Comparison of ENCODE assay signal across 8 mouse cellular contexts in the genomic region with DNA sequence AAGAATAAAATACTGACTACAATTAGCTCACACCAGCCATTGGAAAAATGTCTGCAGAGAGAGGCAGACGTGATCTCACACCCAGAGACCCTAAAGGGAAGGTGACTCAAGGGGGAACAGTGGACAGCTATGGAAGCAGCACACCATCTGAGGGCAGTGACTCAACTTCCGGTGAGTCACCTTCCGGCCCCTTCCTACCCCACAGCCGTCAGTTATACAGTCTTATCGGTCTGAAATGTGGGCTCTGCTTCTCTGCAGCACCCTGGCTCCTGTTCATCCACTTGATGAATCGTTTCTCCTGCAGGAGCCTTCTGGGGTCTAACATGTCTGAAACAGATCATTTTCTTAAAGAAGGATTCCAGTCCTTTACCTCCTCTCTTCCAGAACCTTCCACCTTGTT.
A peak's percentile ranks its signal among the peaks of the same experiment; 100 is the strongest.
DNase-seq lines count a peak whose midpoint lies in the region.
"Had no signal": no experiment of that assay in that cellular context is flagged by ENCODE, and none has a peak within 500 bp of the region (broad histone marks: within the 10 kb centered on the region; RNA-seq: fewer than 3 reads in every experiment).

No protein-coding gene starts in this region.

- DNase-seq in urinary bladder, postnatal 14 days (ENCODE audit: low spot score) = peak; percentile 26
- no peak for DNase-seq in urinary bladder, postnatal 25 days (ENCODE audit: low spot score)
- peak; percentile 27 for DNase-seq in fibroblast of lung, adult 2 months (ENCODE audit: low read depth)
- DNase-seq in induced T-regulatory cell, adult 2 months (ENCODE audit: low read depth) = peak; percentile 68
- no peak for DNase-seq in kidney, postnatal 25 days
- DNase-seq in right cerebral cortex, postnatal 14 days = no peak
- no peak for DNase-seq in left cerebral cortex, adult 18-20 months (ENCODE audit: low spot score in 2 of 2)
- DNase-seq: retina, postnatal 1 day had no signal

Comparison
In these comparisons a context has a peak if more than half of its experiments do, and no peak if none do; other contexts are left out.
1. DNase-seq: peak in urinary bladder, postnatal 14 days (single experiment), fibroblast of lung, adult 2 months (single experiment) and induced T-regulatory cell, adult 2 months (single experiment); none in urinary bladder, postnatal 25 days (single experiment), kidney, postnatal 25 days (0 of 2), right cerebral cortex, postnatal 14 days (single experiment) and left cerebral cortex, adult 18-20 months (0 of 2).